Mouse (Mus musculus) forebrain, embryonic 14.5 days (tissue): ENCODE measurements at regions not wholly inside any gene's neighbourhood (a gene's known extent, or its start where the extent isn't known, plus 50 kb on each side); places are given as distances from the start of the nearest gene placed in this dataset.
A peak's percentile ranks its signal among the peaks of the same experiment; 100 is the strongest.

ENCODE experiments used
- ATAC-seq: fragments of 200-750 bp; cut with Nextera tagmentation; 2 replicates; pipeline ENCODE4 v1.8.0; 2017; ENCODE audit warnings: mild to moderate bottlenecking, moderate library complexity
- DNase-seq: peaks from one replicate; pipeline ENCODE4 v3.0.0-alpha.2; 2015; ENCODE audit warnings: low spot score
- H3K27ac ChIP-seq: fragments of 300-500 bp; sonication (generic); 2 replicates; pipeline ENCODE4 v1.5.1; 2014; ENCODE audit warnings: low read depth, mild to moderate bottlenecking, control low read depth, low read length, moderate library complexity
- H3K27me3 ChIP-seq: fragments of 300-500 bp; sonication (generic); replicated peaks from 2 replicates; pipeline ENCODE4 v1.6.1; 2014; ENCODE audit warnings: low read length, control low read depth, mixed read lengths; ENCODE audit not compliant: control insufficient read depth, insufficient read depth
- H3K36me3 ChIP-seq: fragments of 300-500 bp; sonication (generic); 2 replicates; pipeline ENCODE4 v1.6.1; 2014; ENCODE audit warnings: low read length, control low read depth; ENCODE audit not compliant: control insufficient read depth, insufficient read depth
- H3K4me1 ChIP-seq: fragments of 300-500 bp; sonication (generic); 2 replicates; pipeline ENCODE4 v1.6.1; 2014; ENCODE audit warnings: antibody characterized with exemption, low read length, control low read depth; ENCODE audit not compliant: control insufficient read depth, insufficient read depth
- H3K4me2 ChIP-seq: fragments of 300-500 bp; sonication (generic); 2 replicates; pipeline ENCODE4 v1.6.1; 2014; ENCODE audit warnings: mild to moderate bottlenecking, control low read depth, low read length
- H3K4me3 ChIP-seq: fragments of 300-500 bp; sonication (generic); 2 replicates; pipeline ENCODE4 v1.5.1; 2014; ENCODE audit warnings: low read depth, low read length, control low read depth
- H3K9ac ChIP-seq: fragments of 300-500 bp; sonication (generic); 2 replicates; pipeline ENCODE4 v1.6.1; 2014; ENCODE audit warnings: mild to moderate bottlenecking, low read length, control low read depth, moderate library complexity
- H3K9me3 ChIP-seq: fragments of 300-500 bp; sonication (generic); replicated peaks from 2 replicates; pipeline ENCODE4 v1.6.1; 2016; ENCODE audit warnings: low read length, control low read depth, mixed read lengths; ENCODE audit not compliant: control insufficient read depth
- WGBS: fragments of 180-500 bp; shearing (Covaris S2); extraction: QIAGEN DNeasy Blood & Tissue Kit; methylation state at CpG from one replicate; pipeline ENCODE4 v1.1.7; 2014; 5-methylcytosine and 5-hydroxymethylcytosine counted together

- Histone ChIP-seq H3K9ac (no peak overlapping the region), H3K27ac (no peak overlapping the region), H3K4me3 (no peak overlapping the region), H3K27me3 (no peaks in the 10 kb centered on the region), H3K4me1 (no peaks in the 10 kb centered on the region), H3K4me2 (no peak overlapping the region), H3K9me3 (no peaks in the 10 kb centered on the region), H3K36me3 (no peaks in the 10 kb centered on the region)
- 34% methylated on average over 5 of the region's 5 CpGs for whole genome bisulfite sequencing
- DNase-seq (peak; percentile 66), ATAC-seq (no peak)
Observed at GRCm38 (mm10) chr6:133904501-133904900, 50.9 kb upstream of the Kap start.

- ATAC-seq, result no peak
- no peaks in the 10 kb centered on the region for H3K9me3 ChIP-seq
- no peak overlapping the region for H3K4me3 ChIP-seq
- H3K4me2 ChIP-seq, result no peak overlapping the region
- H3K9ac ChIP-seq, result no peak overlapping the region
- H3K4me1 ChIP-seq, result no peaks in the 10 kb centered on the region
- H3K27ac ChIP-seq, result no peak overlapping the region
- no peak for DNase-seq
- H3K27me3 ChIP-seq, result no peaks in the 10 kb centered on the region
- 93% methylated on average over 7 of the region's 7 CpGs for WGBS
- H3K36me3 ChIP-seq, result no peaks in the 10 kb centered on the region
Observed at GRCm38 (mm10) chr6:133934667-133935066, 81.1 kb upstream of the Kap start.

- Histone ChIP-seq H3K4me2 (no peak overlapping the region), H3K9me3 (no peaks in the 10 kb centered on the region), H3K27me3 (no peaks in the 10 kb centered on the region), H3K36me3 (no peaks in the 10 kb centered on the region), H3K4me1 (no peaks in the 10 kb centered on the region), H3K4me3 (no peak overlapping the region), H3K9ac (no peak overlapping the region), H3K27ac (no peak overlapping the region)
- ATAC-seq (no peak), DNase-seq (no peak)
- 94% methylated on average over 2 of the region's 2 CpGs for whole genome bisulfite sequencing
Observed at GRCm38 (mm10) chr6:133935671-133936070, 82.1 kb upstream of the Kap start.

GRCm38 (mm10) chr6:133959902-133960634 is 75.4 kb upstream of the Etv6 start:
- Histone ChIP-seq H3K4me1 (no peaks in the 10 kb centered on the region), H3K9ac (no peak overlapping the region), H3K4me3 (no peak overlapping the region), H3K36me3 (no peaks in the 10 kb centered on the region), H3K4me2 (no peak overlapping the region), H3K9me3 (no peaks in the 10 kb centered on the region), H3K27ac (no peak overlapping the region), H3K27me3 (no peaks in the 10 kb centered on the region)
- ATAC-seq (no peak; the same call in 1 of the 2 replicates), DNase-seq (no peak)
- WGBS, result 83% methylated on average over 11 of the region's 11 CpGs

- H3K9ac ChIP-seq, result no peak overlapping the region
- H3K27me3 ChIP-seq, result no peaks in the 10 kb centered on the region
- no peak overlapping the region for H3K27ac ChIP-seq
- no peak overlapping the region for H3K4me2 ChIP-seq
- peak; percentile 89 for DNase-seq
- H3K4me3 ChIP-seq, result no peak overlapping the region
- H3K9me3 ChIP-seq, result no peaks in the 10 kb centered on the region
- ATAC-seq, result peak; percentile 71
- H3K36me3 ChIP-seq, result no peaks in the 10 kb centered on the region
- WGBS, result 28% methylated on average over 7 of the region's 7 CpGs
- H3K4me1 ChIP-seq, result no peaks in the 10 kb centered on the region
Observed at GRCm38 (mm10) chr6:133960713-133961112, 74.8 kb upstream of the Etv6 start.

- no peaks in the 10 kb centered on the region for H3K27me3 ChIP-seq
- H3K9me3 ChIP-seq, result no peaks in the 10 kb centered on the region
- WGBS, result 92% methylated on average over 5 of the region's 5 CpGs
- H3K4me3 ChIP-seq, result no peak overlapping the region
- no peaks in the 10 kb centered on the region for H3K36me3 ChIP-seq
- ATAC-seq (no peak), DNase-seq (no peak)
- H3K4me1 ChIP-seq, result no peaks in the 10 kb centered on the region
- no peak overlapping the region for H3K9ac ChIP-seq
- no peak overlapping the region for H3K4me2 ChIP-seq
- H3K27ac ChIP-seq, result no peak overlapping the region
Observed at GRCm38 (mm10) chr6:133962641-133963040, 72.9 kb upstream of the Etv6 start.

GRCm38 (mm10) chr6:133963264-133963663 is 72.2 kb upstream of the Etv6 start:
- Histone ChIP-seq H3K4me3 (no peak overlapping the region), H3K4me2 (no peak overlapping the region), H3K27me3 (no peaks in the 10 kb centered on the region), H3K36me3 (no peaks in the 10 kb centered on the region), H3K4me1 (no peaks in the 10 kb centered on the region), H3K27ac (no peak overlapping the region), H3K9me3 (no peaks in the 10 kb centered on the region), H3K9ac (no peak overlapping the region)
- DNase-seq (no peak), ATAC-seq (no peak)
- WGBS, result 86% methylated on average over 6 of the region's 6 CpGs

GRCm38 (mm10) chr6:133967286-133967685 is 68.2 kb upstream of the Etv6 start:
- Histone ChIP-seq H3K4me1 (no peaks in the 10 kb centered on the region), H3K27me3 (no peaks in the 10 kb centered on the region), H3K27ac (no peak overlapping the region), H3K36me3 (no peaks in the 10 kb centered on the region), H3K9me3 (no peaks in the 10 kb centered on the region), H3K9ac (no peak overlapping the region), H3K4me2 (no peak overlapping the region), H3K4me3 (no peak overlapping the region)
- WGBS, result 92% methylated on average over 3 of the region's 3 CpGs
- DNase-seq (no peak), ATAC-seq (no peak)

- Histone ChIP-seq H3K27me3 (no peaks in the 10 kb centered on the region), H3K36me3 (no peaks in the 10 kb centered on the region), H3K4me3 (no peak overlapping the region), H3K27ac (no peak overlapping the region), H3K9me3 (no peaks in the 10 kb centered on the region), H3K9ac (no peak overlapping the region), H3K4me2 (no peak overlapping the region), H3K4me1 (no peaks in the 10 kb centered on the region)
- no peak for DNase-seq
- ATAC-seq, result no peak
- 79% methylated on average over 6 of the region's 6 CpGs for WGBS
Observed at GRCm38 (mm10) chr6:133972054-133972705, 63.3 kb upstream of the Etv6 start.
